Mouse (Mus musculus): ENCODE data around the gene Cdcp2. TPM values are rescaled to one million over a fixed set of nuclear protein-coding genes. Genes with fewer than 3 reads are reported as not detected.

The Cdcp2 gene
- total and polyA plus RNA-seq, 3 experiments: 6.9 to 16.9 (median 13.4) TPM

DNA sequence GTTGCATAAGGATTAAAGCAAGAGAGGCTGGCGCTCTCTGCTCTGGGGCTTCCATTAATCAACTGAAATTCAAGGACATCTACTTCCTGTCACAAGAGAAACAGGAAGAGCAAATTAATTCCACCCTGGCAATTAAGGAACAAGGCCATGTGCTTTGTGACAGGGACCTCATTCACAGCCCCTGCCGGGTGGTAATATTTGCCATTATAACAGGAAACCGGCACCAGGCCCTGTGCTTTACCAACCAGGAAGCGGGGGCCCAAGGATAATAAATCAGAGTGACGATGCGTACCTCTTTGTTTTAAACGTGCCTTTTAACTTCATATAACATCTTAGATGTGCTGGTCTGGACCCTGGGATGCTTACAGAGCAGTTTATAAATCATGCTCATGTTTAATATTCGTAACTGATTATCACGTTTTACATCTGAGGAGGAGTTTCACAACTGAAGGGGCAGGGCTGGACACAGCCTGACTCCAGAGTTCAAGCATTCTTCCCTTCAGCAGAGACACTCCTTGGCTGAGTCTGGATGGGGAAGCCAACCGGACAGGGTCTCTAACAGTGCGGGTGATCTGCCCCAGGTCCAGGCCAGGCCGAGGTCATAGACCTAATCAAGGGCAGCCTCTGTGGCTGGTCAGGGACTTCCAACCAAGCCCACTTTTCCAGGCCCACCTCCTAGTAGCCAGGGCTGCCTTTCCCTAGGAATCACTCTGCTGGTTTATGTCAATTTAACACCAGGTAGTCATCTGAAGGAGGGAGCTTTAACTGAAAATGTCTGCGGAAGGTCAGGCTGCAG lies 43.3 kb downstream of the Cdcp2 start:
- Histone ChIP-seq H3K27me3 (replicated peaks) (no peaks in the 10 kb centered on the region), H3K27ac (ENCODE audit: insufficient read depth, low read depth) (no peak overlapping the region), H3K9ac (ENCODE audit: insufficient read depth, low read depth) (no peak overlapping the region), H3K4me2 (ENCODE audit: insufficient read depth, low read depth, poor library complexity, severe bottlenecking) (no peak overlapping the region), H3K4me3 (replicated peaks in 1 of 3; ENCODE audit: low read depth in 2 of 3, low read length in 2 of 3, poor library complexity in 1 of 3) (no peak overlapping the region), H3K9me3 (replicated peaks; ENCODE audit: low read length) (no peaks in the 10 kb centered on the region), H3K79me2 (replicated peaks; ENCODE audit: control insufficient read depth, extremely low read depth, insufficient read depth, poor library complexity, severe bottlenecking) (no peaks in the 10 kb centered on the region), H3K36me3 (replicated peaks in 1 of 2; ENCODE audit: control insufficient read depth in 1 of 2, insufficient read depth in 1 of 2, low read length in 1 of 2) (peaks cover 34 to 74% of the 10 kb centered on the region in 2 experiments), H3K4me1 (ENCODE audit: control insufficient read depth in 1 of 2, insufficient read depth in 2 of 2) (peaks cover 0 to 21% of the 10 kb centered on the region in 2 experiments; a peak in 2 of 4 replicates)
- dilution Hi-C loops (cut with MboI; ENCODE audit: extremely low pct_ligation_motif_present, extremely low pct_unique_long_range_greater_than_20kb, low sequenced_read_pairs) (no loop called here), in situ Hi-C loops (cut with MboI; ENCODE audit: low pct_ligation_motif_present, low pct_unique_long_range_greater_than_20kb, low sequenced_read_pairs) (loop anchor here (10.0 kb wide), 1 partner anchor 145 kb away; no protein-coding TSS in a partner anchor)
- no peak for DNase-seq (ENCODE audit: extremely low read depth)
- TF ChIP-seq NRF1 (IDR thresholded peaks at IDR 0.05; ENCODE audit: low read depth, low read length) (no peak), MEF2A (IDR thresholded peaks at IDR 0.05; ENCODE audit: borderline replicate concordance, low read depth, low read length) (no peak), SMC3 (IDR thresholded peaks at IDR 0.05; ENCODE audit: low read depth, low read length) (no peak), POLR2AphosphoS2 (IDR thresholded peaks at IDR 0.05; ENCODE audit: low read depth, low read length) (no peak), BHLHE40 (IDR thresholded peaks at IDR 0.05; ENCODE audit: low read depth, low read length) (no peak), ZC3H11A (IDR thresholded peaks at IDR 0.05; ENCODE audit: low read depth, low read length) (no peak), CHD2 (IDR thresholded peaks at IDR 0.05; ENCODE audit: low read length) (no peak), GABPA (IDR thresholded peaks at IDR 0.05; ENCODE audit: insufficient replicate concordance, low read depth, low read length) (no peak), TCF12 (IDR thresholded peaks at IDR 0.05; ENCODE audit: low read depth, low read length) (no peak), PAX5 (IDR thresholded peaks at IDR 0.05; ENCODE audit: low read length) (no peak), MAX (IDR thresholded peaks at IDR 0.05; ENCODE audit: low read length) (no peak), KAT2A (IDR thresholded peaks at IDR 0.05; ENCODE audit: insufficient replicate concordance, low read length) (no peak), TBP (conservative IDR thresholded peaks at IDR 0.05; ENCODE audit: low read depth, low read length) (no peak), POLR2A (IDR thresholded peaks at IDR 0.05; ENCODE audit: low read depth, low read length) (no peak), MXI1 (IDR thresholded peaks at IDR 0.05; ENCODE audit: low read depth, low read length) (no peak), HCFC1 (IDR thresholded peaks at IDR 0.05; ENCODE audit: low read depth, low read length) (no peak), MYC (IDR thresholded peaks at IDR 0.05; ENCODE audit: low read depth, low read length) (no peak), ZNF384 (IDR thresholded peaks at IDR 0.05; ENCODE audit: low read depth, low read length) (no peak), USF1 (IDR thresholded peaks at IDR 0.05; ENCODE audit: low read depth, low read length) (no peak)

DNA sequence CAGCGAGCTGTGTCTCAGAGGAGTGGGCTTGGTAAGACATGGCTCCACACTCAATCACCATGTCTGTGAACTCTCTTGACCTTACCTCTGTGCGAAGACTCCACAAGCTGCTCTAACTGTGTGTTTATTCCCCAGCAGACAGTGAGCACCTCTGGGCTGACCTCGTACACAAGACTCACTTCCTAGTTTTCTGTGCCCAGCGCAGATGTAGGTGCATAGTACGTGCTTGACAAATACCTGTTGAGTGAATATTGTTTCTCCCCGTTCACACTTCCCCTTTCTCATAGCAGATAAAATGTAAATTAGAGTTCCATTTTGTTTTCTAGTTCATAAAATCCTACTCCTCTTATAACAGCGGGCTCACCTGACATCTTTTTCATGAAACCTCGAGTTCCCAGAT lies 46.8 kb downstream of the Cdcp2 start:
- no peak overlapping the region for H3K4me3 ChIP-seq (replicated peaks in 1 of 3; ENCODE audit: low read depth in 2 of 3, low read length in 2 of 3, poor library complexity in 1 of 3)
- H3K27ac ChIP-seq (ENCODE audit: insufficient read depth, low read depth): no peak overlapping the region
- H3K9ac ChIP-seq (ENCODE audit: insufficient read depth, low read depth): no peak overlapping the region
- peaks cover 0 to 18% of the 10 kb centered on the region in 2 experiments; a peak in 2 of 4 replicates for H3K4me1 ChIP-seq (ENCODE audit: control insufficient read depth in 1 of 2, insufficient read depth in 2 of 2)
- no peaks in the 10 kb centered on the region for H3K9me3 ChIP-seq (replicated peaks; ENCODE audit: low read length)
- no peak for DNase-seq (ENCODE audit: extremely low read depth)
- H3K36me3 ChIP-seq (replicated peaks in 1 of 2; ENCODE audit: control insufficient read depth in 1 of 2, insufficient read depth in 1 of 2, low read length in 1 of 2): peaks cover 46 to 84% of the 10 kb centered on the region in 2 experiments
- no peaks in the 10 kb centered on the region for H3K79me2 ChIP-seq (replicated peaks; ENCODE audit: control insufficient read depth, extremely low read depth, insufficient read depth, poor library complexity, severe bottlenecking)
- in situ Hi-C loops (cut with MboI; ENCODE audit: low pct_ligation_motif_present, low pct_unique_long_range_greater_than_20kb, low sequenced_read_pairs) (loop anchor here (10.0 kb wide), 1 partner anchor 149 kb away; no protein-coding TSS in a partner anchor), dilution Hi-C loops (cut with MboI; ENCODE audit: extremely low pct_ligation_motif_present, extremely low pct_unique_long_range_greater_than_20kb, low sequenced_read_pairs) (no loop called here)
- no peaks in the 10 kb centered on the region for H3K27me3 ChIP-seq (replicated peaks)
- no peak overlapping the region for H3K4me2 ChIP-seq (ENCODE audit: insufficient read depth, low read depth, poor library complexity, severe bottlenecking)
- no peak for TF ChIP-seq UBTF (IDR thresholded peaks at IDR 0.05; ENCODE audit: low read depth, low read length)
- no peak for TF ChIP-seq RCOR1 (conservative IDR thresholded peaks at IDR 0.05; ENCODE audit: low read depth, low read length)
- TF ChIP-seq NELFE (IDR thresholded peaks at IDR 0.05; ENCODE audit: low read depth, low read length): no peak
- TF ChIP-seq MAZ (IDR thresholded peaks at IDR 0.05; ENCODE audit: low read depth, low read length): no peak
- no peak for TF ChIP-seq PAX5 (IDR thresholded peaks at IDR 0.05; ENCODE audit: low read length)
- TF ChIP-seq ZMIZ1 (IDR thresholded peaks at IDR 0.05; ENCODE audit: low read depth, low read length): no peak
- no peak for TF ChIP-seq MYC (IDR thresholded peaks at IDR 0.05; ENCODE audit: low read depth, low read length)
- no peak for TF ChIP-seq JUND (conservative IDR thresholded peaks at IDR 0.05; ENCODE audit: low read depth, low read length)
- TF ChIP-seq ZNF384 (IDR thresholded peaks at IDR 0.05; ENCODE audit: low read depth, low read length): no peak
- no peak for TF ChIP-seq MAX (IDR thresholded peaks at IDR 0.05; ENCODE audit: low read length)
- no peak for TF ChIP-seq POLR2AphosphoS2 (IDR thresholded peaks at IDR 0.05; ENCODE audit: low read depth, low read length)
- TF ChIP-seq ELF1 (IDR thresholded peaks at IDR 0.05; ENCODE audit: low read depth, low read length): no peak
- no peak for TF ChIP-seq TBP (conservative IDR thresholded peaks at IDR 0.05; ENCODE audit: low read depth, low read length)
